Mouse (Mus musculus) liver, embryonic 12.5 days (tissue): Measurements from ENCODE around the gene Smim4. TPM values are rescaled to one million over a fixed set of nuclear protein-coding genes. Genes with fewer than 3 reads are reported as not detected.

Experiments
- ATAC-seq: fragments of 200-750 bp; cut with Nextera tagmentation; 2 replicates; pipeline ENCODE4 v1.8.0; 2017; ENCODE audit warnings: moderate number of reproducible peaks, mild to moderate bottlenecking, moderate library complexity
- H3K27ac ChIP-seq: fragments of 300-500 bp; sonication (generic); 2 replicates; pipeline ENCODE4 v1.5.1; 2016; ENCODE audit warnings: mild to moderate bottlenecking
- H3K27me3 ChIP-seq: fragments of 300-500 bp; sonication (generic); replicated peaks from 2 replicates; pipeline ENCODE4 v1.6.1; 2016; ENCODE audit warnings: mild to moderate bottlenecking, moderate library complexity
- H3K36me3 ChIP-seq: fragments of 300-500 bp; sonication (generic); 2 replicates; pipeline ENCODE4 v1.6.1; 2016; ENCODE audit warnings: mild to moderate bottlenecking, moderate library complexity
- H3K4me1 ChIP-seq: fragments of 300-500 bp; sonication (generic); 2 replicates; pipeline ENCODE4 v1.6.1; 2016
- H3K4me2 ChIP-seq: fragments of 300-500 bp; sonication (generic); 2 replicates; pipeline ENCODE4 v1.6.1; 2016; ENCODE audit warnings: mild to moderate bottlenecking, moderate library complexity
- H3K4me3 ChIP-seq: fragments of 300-500 bp; sonication (generic); 2 replicates; pipeline ENCODE4 v1.5.1; 2016; ENCODE audit warnings: mild to moderate bottlenecking, moderate library complexity
- H3K9ac ChIP-seq: fragments of 300-500 bp; sonication (generic); 2 replicates; pipeline ENCODE4 v1.6.1; 2016; ENCODE audit warnings: mild to moderate bottlenecking, moderate library complexity
- H3K9me3 ChIP-seq: fragments of 300-500 bp; sonication (generic); replicated peaks from 2 replicates; pipeline ENCODE4 v1.6.1; 2016; ENCODE audit warnings: mild to moderate bottlenecking, moderate library complexity
- WGBS: fragments of 180-500 bp; shearing (Covaris S2); methylation state at CpG from one replicate; pipeline ENCODE4 v1.1.7; 2016; ENCODE audit not compliant: insufficient replicate concordance; 5-methylcytosine and 5-hydroxymethylcytosine counted together
- polyA plus RNA-seq: library from polyadenylated mRNA; unstranded; fragments of >200 nt; fragmentation: Nextera tagmentation; extraction: Ambion mirVana; gene quantifications from 2 replicates; pipeline ENCODE4 v1.2.1, GENCODE M21; 2016

Gene Smim4
- polyA plus RNA-seq, 1 experiment from 2014 or later, result 95.4 TPM

DNA sequence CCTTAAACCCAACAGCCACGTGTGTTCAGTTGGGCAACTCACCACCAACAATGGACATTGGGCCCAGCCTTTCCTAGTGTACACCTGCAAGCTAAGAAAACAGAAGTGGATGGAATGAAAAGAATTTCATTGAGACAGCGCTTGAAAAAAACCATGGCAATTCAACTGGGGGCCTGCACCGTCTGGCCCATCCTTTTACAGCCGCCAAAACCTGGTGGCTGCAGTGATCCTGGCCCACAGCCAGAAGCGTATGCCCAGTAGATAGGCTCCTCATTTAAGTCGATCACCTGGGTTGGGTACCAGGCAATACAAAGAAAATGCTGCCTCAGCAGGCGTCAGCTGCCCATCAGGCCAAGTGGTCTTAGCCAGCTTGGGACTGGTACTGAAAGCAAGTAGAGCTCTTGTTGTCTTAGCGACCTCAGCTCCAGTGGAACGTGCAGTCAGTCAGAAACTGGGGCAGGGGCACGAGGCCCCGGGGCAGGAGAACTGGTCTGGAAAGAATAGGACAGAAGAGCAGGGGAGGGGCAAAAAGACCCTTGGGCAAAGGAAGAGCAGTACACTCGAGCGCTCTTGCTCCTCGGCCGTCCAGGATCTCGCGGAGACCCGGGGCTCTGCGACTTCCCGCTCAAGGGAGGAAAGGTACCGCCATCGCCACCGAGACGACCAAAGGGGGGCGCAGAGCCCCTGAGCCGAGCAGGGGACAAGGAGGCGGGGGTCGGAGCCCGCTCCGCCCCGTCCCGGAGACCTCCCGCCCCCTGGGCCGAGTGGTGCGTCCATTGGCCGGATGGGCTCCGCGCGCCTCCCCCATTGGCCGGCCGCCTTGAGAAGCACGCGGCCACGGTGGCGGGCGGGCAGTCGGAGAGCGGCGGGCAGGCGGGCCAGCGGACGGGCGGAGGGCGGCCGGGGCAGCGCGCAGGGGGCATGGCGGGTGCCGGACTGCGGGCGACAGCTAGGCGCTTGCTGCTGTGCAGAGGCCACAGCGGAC lies 1.8 kb upstream of the Smim4 start, which contains the start of gene Nt5dc2:
Gene Nt5dc2 (plus strand): TSS at position 818 of the 985 bp plus-strand sequence.
- H3K4me2 ChIP-seq, result peak within 1 kb of the TSS; percentile 99
- WGBS, result 6% methylated on average over 61 of the region's 63 CpGs
- peaks cover 41% of the 10 kb centered on the region for H3K36me3 ChIP-seq
- peak within 1 kb of the TSS; percentile 82 for H3K27ac ChIP-seq
- H3K27me3 ChIP-seq, result no peaks in the 10 kb centered on the region
- H3K9ac ChIP-seq, result peak within 1 kb of the TSS; percentile 95
- no peaks in the 10 kb centered on the region for H3K9me3 ChIP-seq
- H3K4me3 ChIP-seq, result peak within 1 kb of the TSS; percentile 92
- ATAC-seq, result peak; percentile 69
- H3K4me1 ChIP-seq, result peaks cover 63% of the 10 kb centered on the region

DNA sequence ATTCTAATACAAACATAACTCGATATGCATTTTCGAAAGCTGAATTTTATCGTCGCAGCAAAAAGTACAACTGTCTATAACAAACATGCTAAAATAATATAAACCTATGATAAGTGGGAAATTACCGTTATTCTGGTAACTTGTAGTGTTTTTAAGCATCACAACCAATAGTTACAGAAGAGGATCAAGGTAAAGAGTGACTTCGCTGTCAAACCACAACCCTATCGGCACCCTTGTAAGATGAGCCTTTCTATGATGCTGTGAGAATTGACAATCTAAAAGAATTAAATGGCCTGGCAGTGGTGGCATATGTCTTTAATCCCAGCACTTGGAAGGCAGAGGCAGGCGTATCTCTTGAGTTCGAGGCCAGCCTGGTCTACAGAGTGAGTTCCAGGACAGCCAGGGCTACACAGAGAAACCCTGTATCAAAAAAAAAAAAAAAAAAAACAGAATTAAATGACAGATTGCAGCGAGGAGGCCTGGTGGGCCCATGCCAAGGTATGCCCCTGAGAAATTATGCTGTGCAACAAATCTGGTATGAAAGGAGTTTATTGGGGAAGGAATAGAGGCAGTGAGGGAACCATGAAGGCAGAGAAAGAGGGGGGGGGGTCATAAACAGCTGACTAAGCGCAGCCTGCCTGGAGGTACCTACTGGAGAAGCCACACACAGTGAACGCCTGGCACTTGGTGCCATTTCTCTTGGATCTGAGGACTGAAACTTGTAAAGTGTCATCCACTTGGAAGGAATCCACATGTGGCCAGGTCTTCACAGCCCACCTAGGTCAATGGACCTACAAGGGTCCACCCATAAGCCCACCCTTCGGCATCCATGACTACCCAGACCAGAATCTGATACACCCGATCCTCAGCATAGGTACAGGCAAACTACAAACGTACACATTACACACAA lies 825 bp upstream of the Smim4 start:
- peak overlapping the region; percentile 92 for H3K4me3 ChIP-seq
- H3K27ac ChIP-seq, result peak overlapping the region; percentile 82
- H3K27me3 ChIP-seq, result no peaks in the 10 kb centered on the region
- WGBS, result 60% methylated on average over 15 of the region's 15 CpGs
- peaks cover 41% of the 10 kb centered on the region for H3K36me3 ChIP-seq
- H3K9ac ChIP-seq, result peak overlapping the region; percentile 47; the same call in 1 of the 2 replicates
- H3K4me1 ChIP-seq, result peaks cover 72% of the 10 kb centered on the region
- no peaks in the 10 kb centered on the region for H3K9me3 ChIP-seq
- H3K4me2 ChIP-seq, result peak overlapping the region; percentile 99
- ATAC-seq, result no peak

DNA sequence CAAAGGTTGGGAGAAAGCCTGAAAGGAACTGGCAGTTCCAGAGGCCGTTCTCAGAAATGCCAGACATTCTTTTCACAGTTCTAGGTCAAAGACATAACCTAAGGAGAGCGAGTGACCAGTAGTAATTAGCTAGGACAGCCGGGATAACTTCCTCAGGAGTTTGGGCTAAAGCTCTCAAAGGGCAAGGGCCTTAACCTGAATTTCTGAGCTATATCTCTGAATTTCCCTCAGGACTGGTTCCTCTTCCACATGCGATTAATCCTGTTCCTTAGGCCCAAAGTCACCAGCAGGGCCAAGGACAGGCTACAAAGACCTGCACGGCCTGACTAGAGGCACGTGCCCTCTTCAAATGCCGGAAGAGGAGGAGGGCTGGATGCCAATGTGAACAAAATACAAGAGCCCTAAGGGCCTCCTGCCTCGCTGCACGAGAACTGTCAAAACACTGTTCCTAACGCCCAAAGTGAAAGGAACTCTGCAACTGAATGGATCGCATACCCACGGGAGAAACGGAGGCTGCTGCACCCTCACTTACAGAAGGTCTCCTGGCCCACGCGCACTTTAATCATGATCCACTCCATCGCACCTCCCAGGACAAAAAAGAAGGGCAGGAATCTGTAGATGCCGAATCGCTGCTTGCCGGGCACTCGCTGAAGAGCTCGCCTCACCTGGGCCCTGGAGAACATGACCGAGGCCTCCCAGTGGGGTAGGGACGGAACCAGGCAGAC lies 493 bp downstream of the Smim4 start:
- ATAC-seq, result peak; percentile 4

DNA sequence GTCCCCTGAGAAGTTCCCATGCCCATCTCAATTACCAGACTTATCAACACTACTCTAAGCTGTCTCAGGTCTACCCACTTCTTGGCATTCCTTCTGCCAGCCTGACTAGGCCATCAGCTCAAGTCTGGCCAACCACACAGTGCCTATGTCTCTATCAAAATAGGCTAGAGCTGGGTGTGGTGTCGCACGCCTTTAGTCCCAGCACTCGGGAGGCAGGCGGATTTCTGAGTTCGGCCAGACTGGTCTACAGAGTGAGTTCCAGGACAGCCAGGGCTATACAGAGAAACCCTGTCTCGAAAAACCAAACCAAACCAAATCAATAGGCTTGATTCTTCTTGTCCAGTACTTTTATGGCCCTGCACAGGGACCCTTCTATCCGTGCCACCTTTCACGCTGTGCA lies 1.9 kb downstream of the Smim4 start:
- peak overlapping the region; percentile 47 for H3K9ac ChIP-seq
- WGBS, result 67% methylated on average over 8 of the region's 8 CpGs
- H3K27ac ChIP-seq, result peak overlapping the region; percentile 74
- peaks cover 56% of the 10 kb centered on the region for H3K4me1 ChIP-seq
- H3K36me3 ChIP-seq, result peaks cover 52% of the 10 kb centered on the region
- H3K9me3 ChIP-seq, result no peaks in the 10 kb centered on the region
- no peak for ATAC-seq
- no peaks in the 10 kb centered on the region for H3K27me3 ChIP-seq
- peak overlapping the region; percentile 49 for H3K4me3 ChIP-seq
- peak overlapping the region; percentile 99 for H3K4me2 ChIP-seq

More for the DNA sequence above, 493 bp downstream of the Smim4 start:
- WGBS, result 2% methylated on average over 23 of the region's 23 CpGs
- no peaks in the 10 kb centered on the region for H3K27me3 ChIP-seq
- peak overlapping the region; percentile 99 for H3K4me2 ChIP-seq
- peaks cover 42% of the 10 kb centered on the region for H3K36me3 ChIP-seq
- peak overlapping the region; percentile 86 for H3K27ac ChIP-seq
- H3K9me3 ChIP-seq, result no peaks in the 10 kb centered on the region
- peak overlapping the region; percentile 71 for H3K4me3 ChIP-seq
- H3K4me1 ChIP-seq, result peaks cover 70% of the 10 kb centered on the region
- peak overlapping the region; percentile 88 for H3K9ac ChIP-seq

DNA sequence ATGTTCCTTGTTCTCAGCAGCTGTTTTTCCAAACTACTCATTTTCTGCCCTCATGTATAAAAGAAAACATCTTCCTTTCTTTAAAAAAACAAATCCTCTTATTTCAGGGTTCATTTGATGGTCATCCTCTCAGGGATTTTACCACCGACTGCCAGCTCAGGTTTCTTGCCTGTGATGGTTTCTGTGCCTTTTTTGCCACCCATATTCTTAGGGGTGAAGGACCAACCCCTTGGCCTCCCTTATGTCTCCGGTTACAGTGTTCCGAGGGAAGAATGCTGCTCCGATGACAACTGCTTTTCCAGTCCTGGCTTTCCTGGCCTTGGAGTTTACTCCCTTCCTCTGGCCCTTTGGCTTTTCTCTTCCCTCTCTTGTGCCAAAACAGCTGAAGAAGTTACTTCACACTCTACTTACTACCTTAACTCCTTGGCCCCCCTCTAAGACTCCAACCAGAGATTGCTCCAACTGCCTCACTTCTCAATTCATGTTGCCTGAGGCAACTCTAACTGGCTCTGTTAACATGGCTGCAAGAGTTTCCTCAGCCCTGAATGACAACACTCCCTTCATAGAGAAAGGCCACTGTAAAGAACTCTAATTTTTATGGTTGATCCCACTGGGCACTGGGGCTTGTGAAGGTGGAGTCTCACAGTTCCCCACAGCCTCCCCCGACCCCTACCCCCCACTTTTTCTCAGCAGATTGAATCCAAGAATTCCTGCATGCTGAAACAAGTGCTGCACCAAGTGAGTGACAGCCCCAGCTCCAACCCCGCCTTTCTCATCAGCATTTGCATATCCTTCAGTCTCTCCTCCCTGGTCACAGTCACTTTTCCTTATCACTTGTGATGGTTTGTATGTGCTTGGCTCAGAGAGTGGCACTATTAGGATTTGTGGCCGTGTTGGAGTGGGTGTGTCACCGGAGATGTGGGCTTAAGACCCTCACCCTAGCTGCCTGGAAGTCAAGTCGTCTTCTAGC lies 3.4 kb downstream of the Smim4 start:
- Histone ChIP-seq H3K4me1 (peaks cover 47% of the 10 kb centered on the region), H3K4me2 (peak overlapping the region; percentile 99), H3K4me3 (no peak overlapping the region), H3K9ac (peak overlapping the region; percentile 17; the same call in 1 of the 2 replicates), H3K9me3 (no peaks in the 10 kb centered on the region), H3K36me3 (peaks cover 63% of the 10 kb centered on the region), H3K27ac (peak overlapping the region; percentile 74), H3K27me3 (no peaks in the 10 kb centered on the region)
- ATAC-seq, result no peak
- 59% methylated on average over 9 of the region's 9 CpGs for WGBS

DNA sequence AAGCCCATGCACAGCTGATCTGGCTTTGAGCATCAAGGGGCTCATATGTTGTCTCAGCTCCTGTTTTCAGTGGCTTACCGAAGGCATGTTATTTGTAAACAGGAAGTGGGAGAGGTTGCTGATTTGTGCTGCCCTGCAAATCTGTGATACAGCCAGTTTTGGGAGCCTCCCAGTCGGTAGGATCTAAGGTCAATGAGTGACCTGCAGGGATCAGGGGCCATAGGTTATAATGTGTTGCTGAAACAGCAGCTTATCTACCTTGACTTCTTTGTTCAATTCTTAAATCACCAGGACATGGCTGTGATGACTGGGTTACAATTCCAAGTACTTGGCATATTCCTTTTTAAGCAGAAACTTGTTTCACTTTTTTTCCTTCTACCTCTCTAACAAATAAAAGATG lies 13.2 kb downstream of the Smim4 start:
- Histone ChIP-seq H3K27me3 (no peaks in the 10 kb centered on the region), H3K27ac (no peak overlapping the region), H3K4me3 (no peak overlapping the region), H3K36me3 (peaks cover 88% of the 10 kb centered on the region), H3K9ac (no peak overlapping the region), H3K9me3 (no peaks in the 10 kb centered on the region), H3K4me2 (no peak overlapping the region), H3K4me1 (peaks cover 26% of the 10 kb centered on the region)
- ATAC-seq, result no peak
- WGBS, result 41% methylated on average over 2 of the region's 2 CpGs

DNA sequence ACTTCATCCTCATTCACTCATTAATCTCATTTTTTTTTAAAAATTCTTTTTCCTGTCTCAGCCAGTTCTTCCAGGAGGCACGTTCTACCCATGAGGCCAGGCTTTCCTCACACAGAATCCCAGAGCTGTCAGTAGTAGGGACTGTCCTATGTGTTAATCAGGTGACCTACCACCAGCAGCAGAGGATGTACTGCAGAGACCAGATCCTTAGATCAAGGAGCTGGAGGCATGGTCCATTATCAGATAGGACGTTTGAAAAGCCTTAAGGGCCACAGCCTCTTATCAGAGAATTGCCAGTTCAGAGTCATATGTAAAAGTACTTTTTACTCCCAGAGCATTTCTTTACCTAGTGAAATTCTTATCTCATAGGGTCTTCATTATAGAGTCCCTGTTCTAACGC lies 14.7 kb downstream of the Smim4 start:
- no peak overlapping the region for H3K9ac ChIP-seq
- peaks cover 92% of the 10 kb centered on the region for H3K36me3 ChIP-seq
- peaks cover 38% of the 10 kb centered on the region for H3K4me1 ChIP-seq
- WGBS, result 48% methylated on average over 3 of the region's 3 CpGs
- no peak overlapping the region for H3K4me3 ChIP-seq
- no peak overlapping the region for H3K27ac ChIP-seq
- H3K4me2 ChIP-seq, result no peak overlapping the region
- H3K9me3 ChIP-seq, result no peaks in the 10 kb centered on the region
- no peaks in the 10 kb centered on the region for H3K27me3 ChIP-seq
- ATAC-seq, result 0 out of 2 replicates have a peak, but pooled peaks have one; percentile 32

DNA sequence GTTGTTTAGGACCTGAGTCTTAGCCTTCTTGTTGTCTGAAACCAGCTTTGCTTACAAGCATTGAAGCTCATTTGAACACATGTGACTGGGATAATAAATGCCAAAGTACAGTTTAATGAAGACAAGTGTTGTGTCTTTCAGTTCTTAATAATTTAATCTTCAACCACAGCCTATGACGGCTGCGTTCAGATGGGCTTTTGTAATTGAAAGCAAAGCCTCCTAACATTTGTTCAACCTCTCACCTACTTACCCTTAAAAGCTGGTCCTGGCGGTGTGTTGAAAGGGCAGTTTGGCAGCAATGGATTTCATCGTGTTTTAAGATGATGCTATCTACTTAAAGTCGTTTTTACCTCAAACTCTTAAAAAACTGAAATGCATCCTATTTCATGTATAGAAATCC lies 16.6 kb downstream of the Smim4 start:
- Histone ChIP-seq H3K27ac (no peak overlapping the region), H3K36me3 (peaks cover 94% of the 10 kb centered on the region), H3K27me3 (no peaks in the 10 kb centered on the region), H3K9me3 (no peaks in the 10 kb centered on the region), H3K4me1 (peaks cover 38% of the 10 kb centered on the region), H3K4me3 (no peak overlapping the region), H3K4me2 (no peak overlapping the region), H3K9ac (no peak overlapping the region)
- ATAC-seq, result no peak
- WGBS, result 81% methylated on average over 5 of the region's 5 CpGs

DNA sequence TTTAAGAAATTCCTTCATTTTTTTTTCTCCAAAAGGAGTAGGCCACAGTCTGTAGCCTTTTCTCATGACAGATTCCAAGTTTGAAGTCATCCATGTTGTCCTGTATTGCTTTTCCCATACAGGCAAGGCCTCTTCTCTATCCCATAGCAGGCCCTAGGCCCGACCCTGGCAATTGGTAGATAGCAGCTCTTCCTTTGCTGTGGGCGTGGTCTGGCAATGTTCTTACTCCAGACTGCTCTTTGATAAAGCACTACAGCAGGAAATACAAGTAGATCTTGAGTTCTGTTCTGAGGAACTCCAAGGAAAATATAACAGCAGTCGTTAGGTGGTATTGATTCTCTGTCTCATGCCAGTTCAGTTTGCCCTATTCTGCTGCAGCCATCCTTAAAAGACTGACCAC lies 18.1 kb downstream of the Smim4 start:
- Histone ChIP-seq H3K4me1 (peaks cover 38% of the 10 kb centered on the region), H3K4me2 (peak overlapping the region; percentile 27; the same call in 1 of the 2 replicates), H3K27ac (peak overlapping the region; percentile 71), H3K4me3 (no peak overlapping the region), H3K27me3 (no peaks in the 10 kb centered on the region), H3K9ac (no peak overlapping the region), H3K36me3 (peaks cover 94% of the 10 kb centered on the region), H3K9me3 (no peaks in the 10 kb centered on the region)
- ATAC-seq, result peak; percentile 95
- WGBS, result 24% methylated on average over 3 of the region's 3 CpGs

DNA sequence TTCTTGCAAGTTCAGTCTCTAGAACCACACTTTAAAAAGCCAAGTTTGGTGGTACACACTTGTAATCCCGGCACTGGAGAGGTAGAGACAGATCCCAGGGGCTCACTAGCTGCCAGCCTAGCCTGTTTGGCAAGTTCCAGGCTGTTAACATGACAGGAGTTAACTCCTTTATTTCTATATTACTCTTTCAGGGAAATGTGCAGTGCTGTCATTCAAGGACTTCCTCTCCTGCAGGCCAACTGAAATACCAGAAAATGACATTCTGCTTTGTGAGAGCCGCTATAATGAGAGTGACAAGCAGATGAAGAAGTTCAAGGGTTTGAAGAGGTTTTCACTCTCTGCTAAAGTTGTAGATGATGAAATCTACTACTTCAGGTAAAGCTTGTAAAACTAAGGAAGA lies 23.6 kb downstream of the Smim4 start:
- Histone ChIP-seq H3K4me3 (no peak overlapping the region), H3K4me2 (no peak overlapping the region), H3K9me3 (no peaks in the 10 kb centered on the region), H3K4me1 (peaks cover 12% of the 10 kb centered on the region), H3K36me3 (peaks cover 85% of the 10 kb centered on the region), H3K27me3 (no peaks in the 10 kb centered on the region), H3K9ac (no peak overlapping the region), H3K27ac (no peak overlapping the region)
- WGBS, result 90% methylated on average over 2 of the region's 2 CpGs
- no peak for ATAC-seq
